Mouse (Mus musculus) embryo, embryonic 11 days (tissue): ENCODE data around the gene Ppp1r15a.
A peak's percentile ranks its signal among the peaks of the same experiment; 100 is the strongest.
"Not testable (repeated sequence)": the region's sequence is repeated elsewhere in the genome, so short reads cannot be mapped to it uniquely, and the experiment has no call there.

Experiments used
- DNase-seq: peaks from one replicate; pipeline ENCODE4 v3.0.0-alpha.2; 2015

The Ppp1r15a gene

DNA sequence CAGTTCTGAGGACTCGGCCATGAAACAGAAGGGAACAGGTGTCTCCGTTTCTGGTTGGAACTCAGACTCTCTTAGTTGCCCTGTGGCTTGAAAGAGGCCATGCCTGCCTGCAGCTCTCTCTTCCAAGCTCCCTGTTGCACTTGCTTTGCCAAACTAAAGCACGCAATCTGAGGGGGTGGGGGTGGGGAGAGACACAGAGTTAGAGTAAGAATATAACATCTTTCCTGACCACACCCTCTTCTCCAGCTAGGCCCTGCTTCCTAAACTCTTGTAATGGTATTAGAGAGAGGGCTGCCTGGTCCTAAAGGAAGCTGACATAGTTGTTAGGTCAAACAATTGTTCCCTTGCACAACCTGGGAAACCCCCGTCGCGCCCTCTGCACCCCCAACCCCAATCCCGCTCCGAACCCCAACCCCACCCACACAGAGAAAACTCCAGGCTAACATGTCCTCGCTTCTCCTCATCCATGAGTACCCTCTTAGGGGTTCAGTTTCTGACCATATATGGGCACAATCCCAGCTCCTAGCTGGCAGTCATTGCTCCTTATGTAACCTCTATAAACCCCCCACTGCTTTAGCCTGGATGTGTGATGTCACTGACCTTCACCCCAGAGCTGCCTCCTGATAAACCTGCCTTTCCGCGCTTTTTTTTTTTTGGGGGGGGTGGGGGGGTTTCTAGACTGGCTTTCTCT is 24.9 kb upstream of the Ppp1r15a start:
- no peak for DNase-seq

- DNase-seq = no peak
These were observed 23.8 kb upstream of the Ppp1r15a start for GRCm38 (mm10) chr7:45549641-45550436.

DNA sequence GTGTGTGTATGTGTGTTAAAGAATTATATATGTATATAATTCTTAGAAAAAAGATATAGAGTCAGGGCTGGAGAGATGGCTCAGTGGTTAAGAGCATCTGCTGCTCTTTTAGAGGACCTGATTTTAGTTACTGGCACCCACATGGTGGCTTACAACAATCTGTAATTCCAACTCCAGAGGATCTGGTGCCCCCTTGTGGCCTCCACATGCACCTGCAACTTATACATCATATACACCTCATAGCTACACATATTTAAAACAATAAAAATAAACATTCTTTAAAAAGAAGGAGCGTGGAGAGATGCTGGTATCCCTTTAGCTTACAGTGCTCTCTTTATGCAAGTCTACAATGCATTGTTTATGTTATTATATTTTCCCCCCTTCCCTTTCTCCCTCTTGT is 18.5 kb upstream of the Ppp1r15a start:
- DNase-seq = no peak

DNA sequence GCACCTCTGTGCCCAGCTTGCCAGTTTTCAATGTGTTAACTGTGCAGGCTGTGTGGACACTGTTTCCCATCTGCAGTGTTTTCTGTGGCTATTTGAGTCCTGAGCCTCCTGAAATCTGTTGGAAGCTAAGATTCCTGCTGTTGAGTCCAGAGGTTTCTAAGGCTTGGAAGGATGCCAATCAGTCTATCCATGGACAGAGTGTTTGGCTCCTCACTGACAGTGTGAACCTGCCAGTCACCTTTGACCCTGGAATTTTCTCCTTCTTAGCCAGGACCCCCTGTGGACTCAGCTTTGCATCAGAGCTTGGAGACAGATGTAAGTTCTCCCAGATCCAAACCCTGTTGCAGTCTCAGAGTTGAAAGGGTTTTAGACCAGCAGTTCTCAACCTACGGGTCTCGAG is 14.1 kb upstream of the Ppp1r15a start:
- DNase-seq = no peak

DNA sequence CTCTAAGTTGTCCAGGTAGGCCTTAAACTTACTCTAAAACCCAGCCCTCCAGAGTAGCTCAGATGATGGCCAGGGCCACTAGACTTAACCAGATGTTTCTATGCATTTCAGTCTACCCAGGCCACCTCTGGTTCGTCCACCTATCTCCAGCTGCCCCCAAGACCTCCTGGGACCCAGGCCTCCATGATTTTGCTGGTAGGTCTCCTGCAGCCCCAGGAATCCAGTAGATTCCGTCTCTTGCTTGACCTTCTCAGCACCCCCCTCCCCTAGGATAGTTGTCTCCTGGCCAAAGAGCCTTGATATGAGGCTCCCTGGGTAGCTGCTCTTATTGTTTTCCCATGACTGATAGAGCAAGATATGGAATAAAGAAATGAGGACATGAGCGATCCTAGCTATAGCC is 13.0 kb upstream of the Ppp1r15a start:
- DNase-seq = no peak

DNA sequence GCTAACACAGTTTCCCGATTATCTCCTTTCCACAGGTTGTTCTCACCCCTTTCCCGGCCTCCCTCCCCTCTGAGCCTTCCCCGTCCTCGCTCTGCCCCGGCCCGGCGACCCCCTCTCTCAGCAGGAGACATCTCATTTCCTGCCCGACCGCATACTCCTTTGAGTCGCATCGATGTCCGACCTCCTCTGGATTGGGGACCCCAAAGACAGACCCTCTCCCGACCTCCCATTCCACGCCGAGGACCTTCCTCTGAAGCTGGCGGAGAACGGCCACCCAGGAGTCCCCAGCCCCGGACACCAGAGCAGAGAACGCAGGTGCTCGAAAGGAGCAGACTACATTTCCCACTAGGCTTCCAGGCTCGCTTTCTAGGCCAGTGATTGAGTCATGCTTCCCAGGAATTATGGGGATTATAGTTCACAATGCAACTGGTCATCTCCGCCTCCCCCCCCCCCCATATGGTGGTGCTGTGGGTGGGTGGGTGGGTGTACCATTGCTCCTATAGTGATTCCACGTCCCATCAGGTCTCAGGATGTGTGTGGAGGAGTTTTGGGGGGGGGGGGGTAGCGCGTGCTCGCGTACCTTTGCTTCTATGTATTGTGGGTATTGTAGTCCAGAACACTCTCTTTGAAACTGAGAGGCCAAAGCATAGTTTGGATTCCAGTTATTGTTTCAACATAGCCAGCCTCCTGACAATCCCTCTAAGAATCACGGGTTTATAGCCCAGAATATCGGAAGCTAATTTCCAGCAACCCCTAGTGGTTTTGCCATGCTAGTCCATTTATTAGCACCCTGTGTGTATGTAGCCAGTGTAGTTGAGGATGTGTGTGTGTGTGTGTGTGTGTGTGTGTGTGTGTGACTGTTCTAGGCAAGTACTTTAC is 12.3 kb upstream of the Ppp1r15a start:
- DNase-seq = peak; percentile 83

DNA sequence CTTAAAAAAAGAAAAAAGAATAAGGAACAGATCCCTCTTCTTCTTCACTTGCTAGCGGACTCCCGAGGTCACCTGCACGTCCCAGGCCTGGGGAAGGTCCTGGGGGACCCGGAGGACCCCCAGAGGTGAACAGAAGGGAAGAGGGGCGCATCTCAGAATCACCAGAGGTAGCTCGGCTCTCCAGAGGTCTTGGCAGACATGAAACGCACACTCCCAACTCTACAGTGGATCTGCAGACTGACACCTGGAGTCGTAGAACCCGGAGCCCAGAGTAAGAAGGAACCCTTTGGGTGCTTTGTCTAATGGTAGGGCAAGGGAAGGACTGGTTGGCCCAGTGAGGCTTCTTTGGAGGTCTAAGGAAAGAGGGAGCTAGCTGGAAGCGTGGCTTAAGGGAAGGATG is 11.5 kb upstream of the Ppp1r15a start:
- DNase-seq = no peak

DNA sequence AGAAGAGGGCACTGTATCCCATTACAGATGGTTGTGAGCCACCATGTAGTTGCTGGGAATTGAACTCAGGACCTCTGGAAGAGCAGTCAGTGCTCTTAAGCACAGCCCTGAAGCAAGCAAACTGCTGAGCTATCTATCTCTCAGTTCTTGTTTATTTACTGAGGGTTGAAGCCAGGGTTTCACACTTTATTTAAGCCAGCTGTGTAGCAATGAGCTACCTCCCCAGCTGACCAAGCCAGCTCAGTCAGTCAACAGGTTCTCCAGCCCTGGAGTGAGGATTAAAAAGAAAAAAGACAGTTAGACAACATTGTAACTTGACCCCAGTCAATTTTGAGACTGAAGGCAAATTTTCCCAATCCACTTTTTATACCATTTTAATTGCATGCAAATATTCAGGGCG is 9.6 kb upstream of the Ppp1r15a start:
- DNase-seq = no peak

- DNase-seq = no peak
These were observed 4.6 kb upstream of the Ppp1r15a start for GRCm38 (mm10) chr7:45530643-45531042.

GRCm38 (mm10) chr7:45529461-45529860 is 3.4 kb upstream of the Ppp1r15a start:
- no peak for DNase-seq

GRCm38 (mm10) chr7:45527169-45527568 is 1.1 kb upstream of the Ppp1r15a start:
- not testable (repeated sequence) for DNase-seq

DNA sequence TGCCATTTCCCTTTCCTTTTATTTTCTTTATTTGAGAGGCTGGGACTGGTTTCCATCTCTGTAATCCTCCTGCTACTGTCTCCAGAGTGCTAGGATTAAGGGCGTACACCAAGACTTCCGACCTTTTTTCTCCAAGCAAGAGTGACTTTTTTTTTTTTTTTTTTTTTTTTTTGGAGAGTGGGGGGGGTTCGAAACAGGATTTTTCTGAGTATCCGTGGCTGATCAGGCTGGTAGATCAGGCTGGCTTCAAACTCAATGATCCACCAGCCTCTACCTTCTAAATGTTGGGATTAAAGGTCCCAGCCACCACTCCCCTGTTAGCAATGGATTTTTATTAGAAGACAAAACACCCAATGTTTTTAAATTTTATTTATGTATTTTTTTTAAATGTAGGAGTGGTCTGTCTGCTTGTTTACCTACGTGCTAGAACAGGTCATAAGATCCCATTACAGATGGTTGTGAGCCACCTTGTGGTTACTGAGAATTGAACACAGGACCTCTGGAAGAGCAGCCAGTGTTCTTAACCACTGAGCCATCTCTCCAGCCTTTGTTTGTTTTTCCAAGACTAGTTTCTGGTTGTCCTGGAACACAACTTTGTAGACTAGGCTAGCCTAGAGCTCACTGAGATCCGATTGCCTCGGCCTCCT is 529 bp upstream of the Ppp1r15a start:
- DNase-seq = no peak

- DNase-seq = no peak
These were observed 1.0 kb downstream of the Ppp1r15a start for GRCm38 (mm10) chr7:45524841-45525621.

GRCm38 (mm10) chr7:45523678-45524170 is 2.3 kb downstream of the Ppp1r15a start:
- no peak for DNase-seq

DNA sequence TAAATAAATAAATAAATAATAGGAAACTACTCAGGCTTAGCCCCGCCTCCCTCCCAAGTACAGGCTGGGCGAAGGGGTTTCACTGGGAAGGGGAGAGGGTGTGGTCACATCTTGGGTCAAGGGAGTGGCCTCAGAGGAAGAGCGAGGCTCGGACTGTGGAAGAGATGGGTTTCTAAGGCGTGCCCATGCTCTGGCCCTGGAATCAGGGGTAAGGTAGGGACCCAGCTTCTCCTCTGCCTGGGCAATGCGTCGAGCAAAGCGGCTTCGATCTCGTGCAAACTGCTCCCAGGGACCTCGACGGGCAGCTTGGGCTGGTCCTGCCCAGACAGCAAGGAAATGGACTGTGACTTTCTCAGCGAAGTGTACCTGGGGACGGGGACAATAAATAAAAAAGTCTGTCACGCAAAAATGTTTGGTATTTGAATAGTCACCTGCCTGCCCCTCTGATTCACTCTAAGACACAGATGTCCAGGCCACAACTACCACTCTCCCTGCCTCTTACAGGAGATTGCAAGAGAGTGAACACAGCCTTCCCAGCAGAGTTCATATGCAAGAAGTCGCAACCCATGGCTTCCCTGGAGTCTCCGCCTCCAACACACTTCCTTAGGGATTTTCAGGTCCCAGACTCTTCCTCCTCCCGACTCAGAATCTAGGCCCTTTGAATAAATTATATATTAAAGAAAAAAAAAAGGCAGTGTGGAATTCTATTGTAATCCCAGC is 3.0 kb downstream of the Ppp1r15a start:
- no peak for DNase-seq

DNA sequence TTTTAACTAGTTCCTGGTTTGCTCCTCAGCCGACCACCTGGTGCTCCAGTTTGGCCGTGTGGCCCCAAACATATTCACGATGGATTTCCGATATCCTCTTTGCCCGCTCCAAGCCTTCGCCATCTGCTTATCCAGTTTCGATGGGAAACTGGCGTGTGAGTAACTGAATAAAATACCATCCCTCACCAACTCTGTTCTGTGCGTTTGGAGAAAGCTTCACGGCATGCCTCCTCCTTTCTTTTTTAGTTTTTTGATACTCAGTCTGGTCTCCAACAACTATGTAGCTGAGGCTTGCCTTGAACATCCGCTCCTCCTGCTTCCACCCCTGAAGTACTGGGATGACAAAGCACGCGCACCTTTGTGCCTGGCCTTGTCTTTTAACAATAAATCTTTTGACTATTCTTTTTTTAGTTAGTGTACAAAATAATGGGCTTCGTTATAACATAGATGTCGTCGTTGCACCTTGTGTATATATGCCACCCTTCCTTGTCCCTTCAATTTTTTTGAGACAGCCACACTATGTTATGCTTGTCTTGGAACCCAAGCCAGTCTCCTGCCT is 3.8 kb downstream of the Ppp1r15a start:
- DNase-seq = no peak

DNA sequence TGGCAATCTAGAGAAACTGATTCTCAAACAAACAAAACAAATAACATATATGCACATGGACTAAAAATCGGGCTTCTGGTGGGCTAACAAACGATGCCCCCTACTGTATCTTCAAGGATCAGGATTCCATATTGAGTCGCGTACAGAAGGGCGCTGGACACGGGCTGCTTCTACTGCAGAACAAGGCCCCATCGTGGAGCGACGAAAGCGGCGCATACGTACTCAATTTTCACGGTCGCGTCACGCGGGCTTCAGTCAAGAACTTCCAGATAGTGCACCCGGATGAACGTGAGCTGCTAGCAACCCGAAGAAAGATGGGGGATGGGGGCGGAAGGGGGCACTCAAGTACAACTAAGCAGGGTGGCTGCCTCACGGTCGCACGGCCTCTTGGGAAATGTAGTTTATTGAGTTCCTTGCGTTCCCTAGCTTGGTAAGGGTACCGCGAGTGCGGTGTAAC is 4.3 kb downstream of the Ppp1r15a start:
- peak; percentile 96 for DNase-seq

DNA sequence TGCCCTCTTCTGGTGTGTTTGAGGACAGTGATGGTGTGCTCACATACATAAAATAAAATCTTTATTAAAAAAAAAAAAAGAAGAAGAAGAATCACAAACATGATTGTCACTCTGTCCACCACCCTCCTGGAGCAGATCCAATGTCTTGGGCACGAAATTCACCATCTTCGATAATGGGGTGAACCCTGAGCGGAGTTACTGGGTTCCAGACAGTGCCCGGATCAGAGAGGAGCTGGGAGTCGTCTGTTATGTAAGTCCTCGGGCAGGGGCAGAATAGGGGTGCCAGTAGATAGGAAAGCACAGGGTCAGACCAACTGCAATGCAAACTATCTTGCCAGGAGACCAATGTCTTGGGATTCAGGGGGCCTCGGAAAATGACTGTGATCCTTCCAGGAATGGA is 5.5 kb downstream of the Ppp1r15a start:
- no peak for DNase-seq

DNA sequence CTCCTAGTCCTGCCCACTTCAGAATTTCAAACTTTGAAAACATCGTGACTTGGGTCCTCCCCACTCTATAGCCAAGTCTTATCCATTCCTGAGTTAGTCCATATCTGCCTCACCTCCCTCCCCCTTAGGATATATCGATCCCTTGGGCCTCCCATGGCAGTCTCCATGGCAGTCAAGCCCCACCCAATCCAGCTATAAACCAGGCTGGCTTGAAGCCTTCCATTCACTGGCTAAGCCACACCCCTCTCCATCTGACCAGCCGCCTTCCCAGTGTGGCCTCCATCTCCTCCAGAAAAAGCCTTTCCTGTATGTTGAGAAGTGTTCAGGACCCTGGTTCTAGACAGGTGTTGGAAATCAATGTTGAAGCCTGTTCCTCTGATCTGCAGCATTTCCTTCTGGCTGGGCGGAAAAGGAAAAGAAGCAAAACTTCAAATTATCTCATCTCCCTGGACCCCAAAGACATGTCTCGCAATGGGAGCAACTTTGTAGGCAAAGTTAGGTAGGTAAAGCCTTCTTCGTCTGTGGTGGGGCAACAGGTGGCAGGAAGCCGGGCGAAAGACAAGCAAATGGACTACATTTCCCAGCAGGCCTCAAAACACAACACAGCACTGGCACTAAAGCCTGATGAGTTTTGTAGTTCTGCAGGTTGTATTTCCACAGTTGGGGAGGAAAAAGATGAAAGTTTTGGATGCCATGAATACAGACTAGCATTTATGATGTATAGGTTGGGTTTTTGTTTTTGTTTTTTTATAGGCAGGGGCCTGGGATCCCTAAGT is 6.5 kb downstream of the Ppp1r15a start:
- DNase-seq = no peak

GRCm38 (mm10) chr7:45518618-45519017 is 7.5 kb downstream of the Ppp1r15a start:
- no peak for DNase-seq
